Mouse (Mus musculus) small intestine, adult 2 months (tissue): Measurements from ENCODE around the gene Rps3. TPM values are rescaled to one million over a fixed set of nuclear protein-coding genes. Genes with fewer than 3 reads are reported as not detected.
A peak's percentile ranks its signal among the peaks of the same experiment; 100 is the strongest.

ENCODE experiments used
- H3K27ac ChIP-seq: fragments of 200-500 bp; 2 replicates; pipeline ENCODE4 v1.5.1; 2012; ENCODE audit warnings: low read depth, low read length, control low read depth, inconsistent platforms; ENCODE audit not compliant: insufficient read depth
- H3K27me3 ChIP-seq: fragments of 200-500 bp; 2 replicates; pipeline ENCODE4 v1.6.1; 2012; ENCODE audit warnings: mild to moderate bottlenecking, moderate library complexity, low read length, inconsistent platforms; ENCODE audit not compliant: control insufficient read depth, insufficient read depth
- H3K36me3 ChIP-seq: fragments of 200-500 bp; 2 replicates; pipeline ENCODE4 v1.6.1; 2012; ENCODE audit warnings: mild to moderate bottlenecking, low read length, control low read depth, inconsistent platforms; ENCODE audit not compliant: control insufficient read depth, insufficient read depth
- H3K4me1 ChIP-seq: fragments of 200-500 bp; 2 replicates; pipeline ENCODE4 v1.6.1; 2012; ENCODE audit warnings: low read length, inconsistent platforms, mixed read lengths; ENCODE audit not compliant: control insufficient read depth, insufficient read depth, insufficient read length
- H3K4me3 ChIP-seq: fragments of 200-500 bp; 2 replicates; pipeline ENCODE4 v1.5.1; 2012; ENCODE audit warnings: low read depth, mild to moderate bottlenecking, control low read depth, inconsistent platforms, low read length, moderate library complexity
- CTCF ChIP-seq: fragments of 200-500 bp; IDR thresholded peaks from 2 replicates; pipeline ENCODE4 v1.5.1; 2012; ENCODE audit warnings: low read depth, mild to moderate bottlenecking, control low read depth, inconsistent platforms, low read length, moderate library complexity, mixed read lengths; ENCODE audit not compliant: insufficient replicate concordance, insufficient read length; ENCODE audit errors: extremely low read depth
- POLR2A ChIP-seq: fragments of 200-500 bp; IDR thresholded peaks from 2 replicates; pipeline ENCODE4 v1.6.1; 2012; ENCODE audit warnings: low read depth, mild to moderate bottlenecking, control low read depth, inconsistent platforms, low read length, moderate library complexity
- WGBS: fragments of 180-500 bp; shearing (Covaris S2); methylation state at CpG from one replicate; pipeline ENCODE4 v1.1.7; 2018; 5-methylcytosine and 5-hydroxymethylcytosine counted together
- polyA plus RNA-seq: library from polyadenylated mRNA; depleted of rRNA; stranded (reverse); fragments of >200 nt; gene quantifications from 2 replicates; pipeline ENCODE4 v1.2.3, GENCODE M21; 2012

Rps3 gene
- polyA plus RNA-seq, 1 experiment: 203 TPM

DNA sequence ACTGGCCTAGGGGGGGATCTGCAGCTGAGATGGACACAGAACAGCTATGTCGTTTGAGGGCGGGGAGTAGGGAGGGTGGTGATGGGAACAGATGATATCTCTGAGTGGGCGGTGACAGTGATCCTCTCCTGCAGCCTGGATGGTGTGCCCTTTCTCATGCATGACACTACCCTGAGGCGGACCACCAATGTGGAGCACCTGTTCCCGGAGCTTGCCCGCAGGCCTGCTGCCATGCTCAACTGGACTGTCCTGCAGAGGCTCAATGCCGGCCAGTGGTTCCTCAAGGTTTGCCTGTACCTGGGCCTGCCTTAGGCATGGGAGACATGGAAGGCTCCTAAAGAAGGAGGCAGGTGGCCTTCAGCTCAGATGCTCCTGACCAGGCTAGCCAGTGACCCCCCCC, 30.7 kb downstream of the Rps3 start:
- no peaks in the 10 kb centered on the region for H3K27me3 ChIP-seq
- no peak overlapping the region for H3K27ac ChIP-seq
- TF ChIP-seq POLR2A: no peak
- TF ChIP-seq CTCF: no peak
- WGBS: 92% methylated on average over 7 of the region's 7 CpGs
- no peak overlapping the region for H3K4me3 ChIP-seq
- peaks cover 3% of the 10 kb centered on the region; the same call in 1 of the 2 replicates for H3K4me1 ChIP-seq
- H3K36me3 ChIP-seq: no peaks in the 10 kb centered on the region

DNA sequence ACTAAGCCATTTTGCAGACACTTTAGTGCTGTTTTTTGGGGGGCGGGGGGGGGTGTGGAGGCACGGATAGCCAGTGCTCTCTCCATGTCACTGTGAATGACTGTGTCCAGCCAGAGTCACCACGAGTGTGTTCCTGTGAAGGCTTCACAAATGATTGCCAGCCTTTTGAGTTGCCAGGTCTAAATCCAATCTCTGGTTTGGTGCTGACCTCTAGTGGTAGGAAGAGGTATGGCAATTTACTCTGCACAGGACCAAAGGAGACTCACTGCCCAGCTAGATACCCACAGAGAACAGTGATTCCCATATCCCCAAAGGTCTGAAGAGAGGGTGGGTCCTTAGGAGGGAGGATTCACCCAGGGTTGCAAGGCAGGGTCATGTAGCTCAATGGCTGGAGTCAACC, 32.8 kb downstream of the Rps3 start:
- no peak overlapping the region for H3K4me3 ChIP-seq
- H3K4me1 ChIP-seq: no peaks in the 10 kb centered on the region
- TF ChIP-seq CTCF: peak; percentile 53; the same call in 1 of the 2 replicates
- TF ChIP-seq POLR2A: no peak
- no peaks in the 10 kb centered on the region for H3K36me3 ChIP-seq
- H3K27me3 ChIP-seq: no peaks in the 10 kb centered on the region
- 1% methylated on average over 3 of the region's 3 CpGs for WGBS
- H3K27ac ChIP-seq: no peak overlapping the region

DNA sequence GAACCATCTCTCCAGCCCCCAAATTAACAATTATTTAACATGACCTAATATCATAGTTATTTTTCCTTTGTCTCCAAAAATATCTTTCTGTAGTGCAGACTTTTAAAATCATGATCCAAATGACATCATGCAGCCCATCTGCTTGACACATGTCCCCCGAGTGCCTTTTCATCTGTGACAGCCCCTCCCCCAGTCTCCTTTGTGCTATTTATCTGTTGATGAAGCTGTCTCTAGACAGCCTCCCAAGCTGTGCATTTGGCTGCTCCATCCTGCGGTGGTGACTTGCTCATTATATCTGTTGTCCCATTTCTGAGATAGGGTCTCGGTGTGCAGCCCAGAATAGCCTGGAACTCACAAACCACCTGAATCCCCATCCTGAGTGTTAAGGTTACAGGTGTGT, 33.8 kb downstream of the Rps3 start:
- Histone ChIP-seq H3K4me1 (no peaks in the 10 kb centered on the region), H3K36me3 (no peaks in the 10 kb centered on the region), H3K27ac (no peak overlapping the region), H3K4me3 (no peak overlapping the region), H3K27me3 (no peaks in the 10 kb centered on the region)
- TF ChIP-seq POLR2A (no peak), CTCF (no peak)
- 81% methylated on average over 3 of the region's 3 CpGs for WGBS

GRCm38 (mm10) chr7:99449063-99449462, 34.5 kb downstream of the Rps3 start:
- no peaks in the 10 kb centered on the region for H3K36me3 ChIP-seq
- H3K27ac ChIP-seq: no peak overlapping the region
- 59% methylated on average over 8 of the region's 8 CpGs for WGBS
- H3K27me3 ChIP-seq: no peaks in the 10 kb centered on the region
- TF ChIP-seq CTCF (no peak), POLR2A (no peak)
- H3K4me1 ChIP-seq: no peaks in the 10 kb centered on the region
- no peak overlapping the region for H3K4me3 ChIP-seq

DNA sequence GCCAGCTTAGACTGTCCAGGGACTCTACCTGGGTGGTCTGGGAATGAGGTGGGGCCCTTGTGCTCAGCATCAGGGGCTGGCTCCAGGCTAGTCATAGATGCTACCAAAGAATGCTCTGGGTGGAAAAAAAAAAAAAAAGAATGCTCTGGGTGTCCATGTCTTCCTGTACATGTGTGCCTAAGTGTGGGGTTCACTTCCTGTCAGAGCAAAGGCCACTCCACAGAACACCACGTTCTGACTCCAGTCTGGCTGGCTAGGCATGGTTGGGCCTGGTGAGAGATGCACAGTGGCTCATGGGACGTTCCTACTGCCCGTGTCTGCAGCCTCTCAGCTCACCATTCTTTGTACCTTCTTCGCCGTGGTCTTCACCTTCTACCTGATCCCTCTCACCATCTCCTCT, 34.9 kb downstream of the Rps3 start:
- no peaks in the 10 kb centered on the region for H3K36me3 ChIP-seq
- WGBS: 71% methylated on average over 5 of the region's 5 CpGs

DNA sequence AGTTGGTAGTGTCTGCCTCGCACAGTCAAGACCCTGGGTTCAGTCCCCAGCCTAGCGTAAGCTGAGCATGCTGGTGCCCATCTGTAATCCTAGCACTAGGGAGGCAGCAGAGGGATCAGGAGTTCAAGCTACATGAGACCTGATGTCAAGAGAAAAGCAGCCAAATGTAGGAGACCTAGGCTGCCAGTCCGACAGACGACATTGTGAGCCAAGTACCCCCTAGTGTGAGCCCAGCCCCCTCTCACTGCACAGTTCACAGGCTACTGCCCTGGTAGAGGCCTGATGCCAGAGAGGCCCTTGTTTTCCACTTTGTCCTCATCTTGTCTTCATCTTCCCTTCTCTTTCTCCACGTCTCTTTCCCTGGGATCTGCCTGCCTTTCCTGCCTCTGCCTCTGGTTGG, 36.2 kb downstream of the Rps3 start:
- TF ChIP-seq CTCF (no peak), POLR2A (no peak)
- no peaks in the 10 kb centered on the region for H3K27me3 ChIP-seq
- 93% methylated on average over 5 of the region's 5 CpGs for WGBS
- H3K4me3 ChIP-seq: no peak overlapping the region
- no peak overlapping the region for H3K27ac ChIP-seq
- no peaks in the 10 kb centered on the region for H3K4me1 ChIP-seq
- H3K36me3 ChIP-seq: no peaks in the 10 kb centered on the region

More for the DNA sequence above, 34.9 kb downstream of the Rps3 start:
- Histone ChIP-seq H3K27me3 (no peaks in the 10 kb centered on the region), H3K4me1 (no peaks in the 10 kb centered on the region), H3K4me3 (no peak overlapping the region), H3K27ac (no peak overlapping the region)
- no peak for TF ChIP-seq CTCF
- no peak for TF ChIP-seq POLR2A

DNA sequence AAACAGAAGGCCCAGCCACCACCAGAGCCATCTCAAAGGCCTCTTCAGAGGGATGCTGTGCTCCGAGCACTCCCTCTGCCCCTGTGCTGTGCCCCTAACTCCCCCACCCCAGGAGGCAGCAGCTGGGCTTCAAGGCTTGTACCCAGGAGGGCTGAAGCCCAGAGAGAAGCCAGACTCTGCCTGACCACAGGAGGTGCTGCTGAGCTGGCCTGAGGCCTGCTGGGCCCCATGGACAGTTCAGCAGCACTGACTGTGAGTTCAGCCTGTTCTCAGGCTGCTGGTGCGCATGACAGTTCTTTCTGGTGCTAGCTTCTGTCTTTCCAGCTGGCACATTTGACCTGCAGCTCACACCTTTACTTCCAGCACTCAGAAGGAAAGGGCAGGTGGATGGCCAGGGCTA, 37.7 kb downstream of the Rps3 start:
- Histone ChIP-seq H3K27me3 (no peaks in the 10 kb centered on the region), H3K4me1 (peaks cover 12% of the 10 kb centered on the region), H3K4me3 (no peak overlapping the region), H3K27ac (no peak overlapping the region), H3K36me3 (no peaks in the 10 kb centered on the region)
- 91% methylated on average over 2 of the region's 2 CpGs for WGBS
- peak; percentile 27; the same call in 1 of the 2 replicates for TF ChIP-seq CTCF
- no peak for TF ChIP-seq POLR2A

GRCm38 (mm10) chr7:99444012-99444411, 39.5 kb downstream of the Rps3 start:
- no peaks in the 10 kb centered on the region for H3K27me3 ChIP-seq
- 69% methylated on average over 6 of the region's 6 CpGs for WGBS

More at GRCm38 (mm10) chr7:99444012-99444411, 39.5 kb downstream of the Rps3 start:
- peak; percentile 68; the same call in 1 of the 2 replicates for TF ChIP-seq CTCF
- no peak for TF ChIP-seq POLR2A
- H3K27ac ChIP-seq: no peak overlapping the region
- H3K4me3 ChIP-seq: no peak overlapping the region
- H3K36me3 ChIP-seq: no peaks in the 10 kb centered on the region
- peaks cover 16% of the 10 kb centered on the region for H3K4me1 ChIP-seq
